9 mouse cellular contexts compared by ENCODE assay signal in the genomic region with DNA sequence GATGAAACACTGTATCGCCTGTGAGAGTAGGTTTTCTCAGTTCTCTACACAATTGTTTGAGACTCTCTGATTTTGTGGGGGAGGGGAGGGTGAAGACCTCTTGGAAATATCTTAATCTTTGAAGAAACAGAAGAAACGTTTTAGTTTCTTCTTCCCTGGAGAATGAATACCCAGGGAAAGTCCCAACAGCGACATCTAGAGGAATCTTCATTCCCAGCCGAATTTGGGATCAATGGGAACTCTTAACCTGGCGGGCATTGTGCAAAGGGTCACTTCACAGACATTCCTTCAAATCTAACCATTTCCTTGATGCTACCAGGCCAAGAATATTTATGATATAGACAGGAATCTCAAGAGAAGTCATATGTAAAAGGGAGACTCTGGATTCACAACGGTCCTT. TPM values are rescaled to one million over a fixed set of nuclear protein-coding genes. Genes with fewer than 3 reads are reported as not detected.
A peak's percentile ranks its signal among the peaks of the same experiment; 100 is the strongest.
DNase-seq lines count a peak whose midpoint lies in the region; ATAC-seq lines count a peak whose summit lies in the region.
"Had no signal": no experiment of that assay in that cellular context is flagged by ENCODE, and none has a peak within 500 bp of the region (broad histone marks: within the 10 kb centered on the region; RNA-seq: fewer than 3 reads in every experiment).

No protein-coding gene starts in this region.

- no peak overlapping the region for H3K4me3 ChIP-seq in hindbrain, embryonic 10.5 days
- no peak overlapping the region for H3K4me3 ChIP-seq in hindbrain, embryonic 13.5 days
- H3K4me3 ChIP-seq in forebrain, embryonic 14.5 days (ENCODE audit: low read depth, low read length), result no peak overlapping the region

- no peaks in the 10 kb centered on the region for H3K9me3 ChIP-seq in hindbrain, embryonic 10.5 days
- no peaks in the 10 kb centered on the region for H3K9me3 ChIP-seq in hindbrain, embryonic 13.5 days
- no peaks in the 10 kb centered on the region for H3K9me3 ChIP-seq in forebrain, embryonic 14.5 days (replicated peaks; ENCODE audit: control insufficient read depth, low read length)

- DNase-seq in hindbrain, embryonic 10.5 days (ENCODE audit: low spot score), result peak; percentile 15
- peak; percentile 14 for DNase-seq in urinary bladder, postnatal 14 days (ENCODE audit: low spot score)
- DNase-seq in urinary bladder, postnatal 25 days (ENCODE audit: low spot score), result no peak
- peak; percentile 68 for DNase-seq in forebrain, embryonic 14.5 days (ENCODE audit: low spot score)
- peak; percentile 53 for DNase-seq in lung, postnatal 10 days
- DNase-seq in thymus, postnatal 10 days (ENCODE audit: low spot score in 2 of 2), result no peak
- DNase-seq in spleen, adult 18-20 months, result no peak

- 27% methylated on average over 6 of the region's 6 CpGs for WGBS in hindbrain, embryonic 10.5 days
- 37% methylated on average over 6 of the region's 6 CpGs for WGBS in hindbrain, embryonic 13.5 days
- 24% methylated on average over 6 of the region's 6 CpGs for WGBS in forebrain, embryonic 14.5 days

- H3K36me3 ChIP-seq in hindbrain, embryonic 10.5 days, result no peaks in the 10 kb centered on the region
- no peaks in the 10 kb centered on the region for H3K36me3 ChIP-seq in hindbrain, embryonic 13.5 days
- H3K36me3 ChIP-seq in forebrain, embryonic 14.5 days (ENCODE audit: control insufficient read depth, insufficient read depth, low read length), result no peaks in the 10 kb centered on the region

- no peak for ATAC-seq in hindbrain, embryonic 13.5 days (ENCODE audit: low FRiP score)
- ATAC-seq in forebrain, embryonic 14.5 days, result peak; percentile 34; the same call in 1 of the 2 replicates

- no peak overlapping the region for H3K27ac ChIP-seq in hindbrain, embryonic 10.5 days
- H3K27ac ChIP-seq in hindbrain, embryonic 13.5 days, result no peak overlapping the region
- H3K27ac ChIP-seq in forebrain, embryonic 14.5 days (ENCODE audit: low read depth, low read length), result no peak overlapping the region
- H3K27ac ChIP-seq: macrophage had no signal

- H3K27me3 ChIP-seq in hindbrain, embryonic 10.5 days (ENCODE audit: insufficient read depth, poor library complexity, severe bottlenecking), result no peaks in the 10 kb centered on the region
- no peaks in the 10 kb centered on the region for H3K27me3 ChIP-seq in hindbrain, embryonic 13.5 days
- H3K27me3 ChIP-seq in forebrain, embryonic 14.5 days (replicated peaks; ENCODE audit: control insufficient read depth, insufficient read depth, low read length), result no peaks in the 10 kb centered on the region

- no peak overlapping the region for H3K4me2 ChIP-seq in hindbrain, embryonic 13.5 days
- no peak overlapping the region for H3K4me2 ChIP-seq in forebrain, embryonic 14.5 days (ENCODE audit: low read length)

- H3K9ac ChIP-seq in hindbrain, embryonic 13.5 days, result no peak overlapping the region
- no peak overlapping the region for H3K9ac ChIP-seq in forebrain, embryonic 14.5 days (ENCODE audit: low read length)

- H3K4me1 ChIP-seq in hindbrain, embryonic 10.5 days (replicated peaks), result no peaks in the 10 kb centered on the region
- H3K4me1 ChIP-seq in hindbrain, embryonic 13.5 days (replicated peaks), result no peaks in the 10 kb centered on the region
- no peaks in the 10 kb centered on the region for H3K4me1 ChIP-seq in forebrain, embryonic 14.5 days (ENCODE audit: control insufficient read depth, insufficient read depth, low read length)

RNA-seq across cellular contexts. Expression of gene Tnfsf8, which starts 17.2 kb away (rescaled TPM):
- polyA plus RNA-seq in hindbrain, embryonic 10.5 days (2016; fragmentation: Nextera tagmentation; extraction: Ambion mirVana), result not detected in 2 replicates
- polyA plus RNA-seq in hindbrain, embryonic 13.5 days (2015; fragmentation: Nextera tagmentation; extraction: Ambion mirVana), result 0.04 TPM in 1 of 2 replicates, not detected in the other
- polyA plus RNA-seq in forebrain, embryonic 14.5 days (2014; fragmentation: Nextera tagmentation; extraction: Ambion mirVana), result 0.15 TPM in 2 replicates

Comparison
In these comparisons a context has a peak if more than half of its experiments do, and no peak if none do; other contexts are left out.
1. DNase-seq: peak in hindbrain, embryonic 10.5 days (single experiment), urinary bladder, postnatal 14 days (single experiment), forebrain, embryonic 14.5 days (single experiment) and lung, postnatal 10 days (single experiment); none in urinary bladder, postnatal 25 days (single experiment), thymus, postnatal 10 days (0 of 2) and spleen, adult 18-20 months (0 of 2).